Mouse (Mus musculus) layer of hippocampus, adult 9-10 months (tissue): ENCODE measurements around the gene Akt2.

Experiments
- DNase-seq: peaks from one replicate; pipeline ENCODE4 v3.0.0; 2022; ENCODE audit warnings: low spot score

Gene Akt2

DNA sequence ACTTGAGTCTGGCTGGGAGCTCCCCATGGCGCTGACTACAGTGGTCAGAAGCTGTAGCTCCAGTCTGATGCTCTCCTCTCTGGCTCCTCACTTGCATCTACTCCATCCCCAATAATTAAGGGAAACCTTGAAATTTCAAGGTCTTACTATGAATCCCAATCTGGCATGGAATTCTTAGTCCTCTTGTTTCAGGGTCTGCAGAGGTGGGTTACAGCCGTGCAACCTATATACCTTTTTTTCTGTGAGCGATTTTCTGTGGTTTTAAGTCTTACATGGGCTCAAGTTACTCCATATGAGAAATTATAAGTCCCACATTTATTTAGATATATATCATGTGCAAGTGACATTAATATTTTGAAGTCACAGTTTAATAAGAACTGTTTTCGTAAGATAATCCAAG is 1.3 kb upstream of the Akt2 start:
- DNase-seq = no peak

DNA sequence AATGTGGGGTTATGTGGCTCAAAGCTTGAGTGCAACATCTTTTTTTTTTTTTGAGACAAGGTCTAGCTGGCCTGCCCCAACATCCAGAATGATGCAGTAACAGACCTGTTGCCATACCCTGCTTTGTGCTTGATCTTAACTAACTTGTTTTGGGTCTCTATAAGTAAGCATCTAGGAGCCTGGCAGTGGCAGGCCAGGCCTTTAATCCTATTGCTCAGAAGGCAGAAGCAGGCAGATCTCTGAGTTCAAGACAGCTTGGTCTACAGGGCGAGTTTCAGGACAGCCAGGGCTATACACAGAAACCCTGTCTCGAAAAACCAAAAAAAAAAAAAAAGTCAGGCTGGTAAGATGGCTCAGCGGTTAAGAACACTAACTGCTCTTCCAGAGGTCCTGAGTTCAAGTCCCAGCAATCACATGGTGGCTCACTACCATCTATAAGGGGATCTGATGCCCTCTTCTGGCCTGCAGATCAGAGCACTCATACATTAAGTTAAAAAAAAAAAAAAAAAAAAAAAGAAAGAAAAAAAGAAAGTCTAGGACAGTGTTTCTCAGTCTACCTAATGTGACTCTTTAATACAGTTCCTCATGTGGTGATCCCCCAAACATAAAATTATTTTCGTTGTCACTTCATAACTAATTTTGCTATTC is 662 bp upstream of the Akt2 start:
- DNase-seq = no peak

DNA sequence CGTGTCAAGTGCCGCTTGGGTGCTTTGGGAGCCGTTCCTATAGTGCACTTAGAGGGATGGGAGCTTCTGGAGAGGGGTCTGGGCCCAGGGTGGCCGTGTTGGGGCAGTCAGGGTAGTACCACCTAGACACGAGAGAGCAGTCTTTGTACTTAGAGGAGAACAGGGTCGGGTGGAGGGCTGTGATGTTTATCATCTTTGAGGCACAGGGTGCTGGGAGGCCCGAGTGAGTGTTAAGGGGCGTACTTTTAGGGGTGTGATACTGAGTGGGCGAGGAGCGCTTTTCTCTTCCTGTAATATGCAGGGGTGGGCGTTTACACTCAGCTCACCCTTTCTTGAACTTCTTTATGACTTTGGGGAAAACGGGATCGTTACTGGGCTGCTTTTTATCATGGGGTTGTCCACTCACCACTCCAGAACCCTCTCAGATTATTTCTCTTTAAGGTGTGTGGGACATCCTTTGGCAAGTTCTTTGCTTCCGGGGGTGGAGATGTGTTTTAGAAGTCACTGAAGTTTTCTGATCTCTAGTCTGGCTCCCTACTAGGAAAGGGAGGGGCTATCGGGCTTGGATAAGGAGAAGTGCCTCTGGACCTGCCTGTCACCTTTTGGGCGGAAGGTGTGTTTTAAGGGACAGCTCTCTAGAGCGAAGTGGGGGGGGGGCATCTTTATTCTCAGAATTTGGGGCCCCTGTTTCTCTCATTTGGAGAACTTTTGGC is 1.0 kb downstream of the Akt2 start:
- DNase-seq = no peak

DNA sequence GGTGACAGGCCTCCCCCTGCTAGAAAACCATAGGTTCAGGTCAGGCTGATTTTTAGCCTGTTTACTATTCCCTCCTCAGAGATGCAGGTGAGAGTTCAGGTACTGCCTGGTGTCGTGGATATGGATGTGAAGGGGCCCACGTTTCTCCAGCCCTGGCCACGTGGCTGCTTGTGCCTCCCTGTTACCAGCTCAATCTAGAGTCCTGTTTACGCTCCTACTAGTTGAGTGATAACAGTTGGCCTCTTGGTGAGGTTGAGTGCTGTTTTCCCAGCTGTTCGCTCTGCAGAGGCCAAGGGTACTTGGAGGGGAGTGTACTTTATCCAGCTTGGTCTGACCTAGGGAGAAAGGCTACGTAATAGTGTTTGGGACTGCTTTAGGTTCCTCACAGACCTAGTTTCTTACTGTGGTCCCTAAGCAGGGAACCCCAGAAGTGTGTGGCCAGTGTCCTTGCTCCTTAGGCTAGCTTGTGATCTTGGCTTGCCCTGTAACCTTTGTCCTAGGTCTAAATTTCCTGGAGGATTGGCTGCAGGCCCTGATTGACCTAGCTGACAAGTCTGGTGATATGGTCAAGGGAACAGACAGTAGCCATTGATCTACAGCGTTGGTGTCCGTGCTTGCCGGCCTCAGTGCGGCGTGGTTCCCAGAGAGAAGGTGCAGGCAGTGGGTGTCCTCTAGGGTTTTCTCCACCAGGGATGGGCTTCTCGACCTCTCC is 1.7 kb downstream of the Akt2 start:
- no peak for DNase-seq

DNA sequence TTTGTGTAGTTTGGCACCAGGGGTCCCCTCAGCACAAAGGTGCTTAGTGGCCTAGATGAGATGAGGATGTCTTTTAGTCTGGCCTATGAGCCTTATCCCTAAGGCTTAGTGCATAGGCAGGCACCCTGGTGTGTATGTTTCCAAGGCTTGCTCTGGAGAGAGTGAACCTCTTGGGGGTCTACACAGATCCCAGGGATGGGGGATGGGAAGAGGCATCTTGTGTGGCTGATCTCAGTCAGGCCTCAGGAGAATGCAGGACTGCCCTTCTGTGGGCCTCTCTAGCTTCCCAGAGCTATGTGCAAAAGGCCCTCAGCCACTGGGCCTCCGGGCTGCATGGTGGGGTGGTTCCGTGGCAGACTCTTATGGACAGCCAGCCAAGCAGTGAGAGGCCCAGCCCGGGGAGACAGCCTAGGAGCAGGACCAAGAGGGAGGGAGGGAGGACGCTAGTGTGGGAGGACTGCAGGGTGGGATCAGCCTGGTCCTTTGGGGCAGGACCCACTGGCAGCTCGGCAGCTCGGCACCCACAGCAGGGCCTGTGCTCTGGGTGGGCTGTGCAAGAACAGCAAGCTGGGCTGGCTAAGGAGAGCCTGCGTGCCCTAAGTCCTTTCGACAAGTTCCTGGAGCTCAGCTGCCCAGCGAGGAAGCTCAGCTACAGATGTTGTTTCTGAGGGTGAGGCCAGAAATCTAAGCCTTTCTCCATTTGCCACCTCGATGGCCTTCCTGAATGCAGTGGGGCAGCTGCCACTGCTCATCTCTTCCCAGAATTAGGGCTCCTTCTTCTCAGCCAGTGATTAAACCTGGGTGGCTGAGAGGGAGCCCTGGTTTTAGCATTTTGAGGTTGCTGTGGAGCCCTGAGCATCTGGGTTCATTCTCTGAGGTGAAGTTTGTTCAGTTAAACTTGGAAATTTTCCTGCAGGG is 5.5 kb downstream of the Akt2 start:
- DNase-seq = no peak

DNA sequence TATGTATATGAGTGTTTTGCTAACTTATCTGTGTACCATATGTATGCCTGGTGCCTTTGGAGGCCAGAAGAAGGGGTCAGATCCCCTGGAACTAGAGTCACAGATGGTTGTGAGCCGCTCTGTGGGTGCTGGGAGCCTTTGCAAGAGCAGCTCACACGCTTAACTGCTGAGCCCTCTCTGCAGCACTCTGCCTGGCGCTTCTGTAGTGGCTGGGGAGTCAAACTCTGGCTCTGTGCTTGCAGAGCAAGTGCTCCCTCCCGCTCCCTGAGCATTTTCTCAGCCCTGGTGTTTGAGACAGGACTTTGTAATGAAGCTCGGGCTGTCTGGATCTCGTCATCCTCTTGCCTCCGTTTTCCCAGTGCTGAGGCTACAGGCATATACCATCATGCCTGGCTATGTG is 6.7 kb downstream of the Akt2 start:
- no peak for DNase-seq

DNA sequence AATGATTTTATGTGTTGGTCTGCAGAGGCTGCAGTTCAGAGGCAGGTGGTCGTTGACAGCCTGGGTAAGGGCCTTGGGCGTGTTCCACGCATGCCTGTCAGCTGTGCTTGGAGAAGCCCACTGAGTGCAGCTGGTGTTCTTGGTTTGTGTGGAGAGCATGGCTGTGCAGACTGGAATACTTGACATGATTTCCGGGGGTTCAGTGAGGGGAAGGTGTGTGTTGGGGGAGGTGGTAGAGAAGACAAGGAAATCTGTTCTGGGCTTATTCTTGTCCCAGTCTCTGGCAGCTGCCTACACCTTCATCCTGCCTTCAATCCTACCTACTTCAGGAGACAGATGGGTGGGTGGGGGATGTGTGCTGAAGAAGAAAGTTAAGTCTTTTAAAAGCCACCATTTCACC is 10.3 kb downstream of the Akt2 start:
- no peak for DNase-seq

DNA sequence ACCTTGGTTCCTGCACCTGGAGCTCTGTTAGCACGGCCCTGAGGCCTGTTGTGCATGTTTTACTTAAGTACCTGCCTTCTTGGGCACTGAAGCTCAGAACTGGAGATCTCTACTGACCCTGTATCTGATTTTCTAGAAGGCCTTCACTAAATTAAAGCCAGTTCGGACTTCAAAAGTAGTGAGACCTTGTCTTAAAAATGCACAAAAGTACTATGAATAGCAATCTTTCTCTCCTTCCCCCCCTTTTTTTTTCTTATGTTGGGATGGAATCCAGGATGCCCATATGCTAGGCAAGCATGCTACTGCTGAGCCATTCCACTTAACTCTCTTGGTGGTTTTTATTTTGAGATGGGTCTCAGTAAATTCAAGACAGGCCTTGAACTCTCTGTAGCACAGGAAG is 10.8 kb downstream of the Akt2 start:
- no peak for DNase-seq

DNA sequence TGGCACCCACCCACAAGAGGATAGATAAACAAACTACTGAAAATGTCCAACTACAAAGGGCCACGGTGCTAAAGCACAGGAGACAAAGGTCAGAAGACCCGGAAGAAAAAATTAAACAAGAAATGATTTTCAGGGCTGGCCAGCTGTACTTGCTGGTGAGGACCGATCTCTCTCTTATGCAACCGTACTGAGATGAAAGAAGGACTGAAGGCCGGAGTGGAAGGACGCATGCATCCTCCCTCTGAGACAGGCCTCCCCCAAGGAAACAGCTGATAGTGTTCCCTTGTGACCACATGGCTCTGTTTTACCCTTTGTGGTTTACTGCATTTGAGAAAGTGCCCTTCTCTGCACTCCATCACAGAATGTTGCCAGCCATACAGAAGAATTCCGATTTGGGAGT is 11.5 kb downstream of the Akt2 start:
- DNase-seq = no peak

DNA sequence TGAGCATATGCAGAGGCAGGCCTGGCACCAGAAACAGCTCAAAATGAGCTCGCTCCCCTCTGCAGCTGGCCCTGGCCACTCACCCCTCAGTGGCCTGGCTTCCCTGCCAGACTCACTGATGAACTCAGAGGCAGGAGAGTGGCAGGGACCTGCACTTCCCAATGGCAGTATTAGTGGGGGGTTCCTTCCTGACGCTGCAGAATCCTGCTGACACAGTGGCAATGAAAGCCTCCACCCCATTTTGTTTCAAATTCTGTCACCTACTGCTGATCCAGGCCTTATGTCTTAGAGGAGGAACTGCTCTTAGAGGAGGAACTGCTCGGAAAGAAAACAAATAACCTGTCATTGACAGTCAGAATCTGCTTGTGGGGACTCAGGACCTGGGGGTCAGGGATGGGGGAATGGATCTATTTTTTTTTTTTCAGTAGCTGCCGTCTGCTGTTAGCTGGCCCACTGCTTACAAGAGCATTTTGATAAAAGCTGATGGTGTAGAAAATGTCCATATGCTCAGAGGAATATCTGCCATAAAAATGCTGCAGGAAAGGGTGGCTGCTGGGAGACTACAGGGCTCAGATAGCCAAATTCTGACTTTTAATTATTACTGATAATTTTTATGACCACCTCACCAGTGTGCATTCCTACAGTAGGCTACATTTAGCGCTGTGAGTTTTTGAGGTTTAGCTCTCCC is 13.5 kb downstream of the Akt2 start:
- no peak for DNase-seq

DNA sequence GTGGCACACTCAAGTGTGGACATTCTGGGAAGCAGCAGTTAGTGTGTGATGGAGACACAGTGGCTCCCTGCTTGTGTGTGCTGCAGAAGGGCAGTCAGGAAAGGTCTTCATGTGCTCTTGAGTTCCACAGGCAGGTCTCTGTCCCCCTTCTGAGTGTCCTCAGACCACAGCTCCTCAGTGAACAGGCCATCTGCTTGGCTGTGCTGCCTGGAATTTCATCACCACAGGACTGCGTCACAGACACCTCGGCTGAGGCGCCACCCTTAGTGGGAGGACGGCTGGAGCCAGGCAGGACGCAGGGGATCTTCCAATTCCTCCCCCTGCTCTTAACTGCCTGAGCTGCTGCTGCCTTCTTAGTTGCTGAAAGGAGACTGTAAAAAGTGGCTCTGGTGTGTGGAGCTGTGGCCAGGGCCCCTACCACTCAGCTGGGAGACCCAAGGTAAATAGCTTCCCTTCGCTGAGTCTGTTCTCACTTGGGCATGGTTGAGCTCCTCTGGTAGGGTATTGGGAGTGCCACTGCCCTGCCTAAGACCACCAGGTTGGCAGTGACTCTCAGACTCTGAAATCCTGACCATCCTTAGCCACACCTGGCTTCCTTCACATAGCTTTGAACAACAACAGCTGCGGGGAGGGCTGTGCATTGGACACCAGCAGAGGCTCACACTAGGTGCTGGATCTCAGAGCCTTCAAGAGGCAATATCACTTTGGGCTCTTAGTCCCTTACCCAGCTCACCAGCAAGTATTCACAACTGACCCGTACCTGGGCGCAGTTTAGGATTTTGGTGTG is 14.3 kb downstream of the Akt2 start:
- DNase-seq = no peak

DNA sequence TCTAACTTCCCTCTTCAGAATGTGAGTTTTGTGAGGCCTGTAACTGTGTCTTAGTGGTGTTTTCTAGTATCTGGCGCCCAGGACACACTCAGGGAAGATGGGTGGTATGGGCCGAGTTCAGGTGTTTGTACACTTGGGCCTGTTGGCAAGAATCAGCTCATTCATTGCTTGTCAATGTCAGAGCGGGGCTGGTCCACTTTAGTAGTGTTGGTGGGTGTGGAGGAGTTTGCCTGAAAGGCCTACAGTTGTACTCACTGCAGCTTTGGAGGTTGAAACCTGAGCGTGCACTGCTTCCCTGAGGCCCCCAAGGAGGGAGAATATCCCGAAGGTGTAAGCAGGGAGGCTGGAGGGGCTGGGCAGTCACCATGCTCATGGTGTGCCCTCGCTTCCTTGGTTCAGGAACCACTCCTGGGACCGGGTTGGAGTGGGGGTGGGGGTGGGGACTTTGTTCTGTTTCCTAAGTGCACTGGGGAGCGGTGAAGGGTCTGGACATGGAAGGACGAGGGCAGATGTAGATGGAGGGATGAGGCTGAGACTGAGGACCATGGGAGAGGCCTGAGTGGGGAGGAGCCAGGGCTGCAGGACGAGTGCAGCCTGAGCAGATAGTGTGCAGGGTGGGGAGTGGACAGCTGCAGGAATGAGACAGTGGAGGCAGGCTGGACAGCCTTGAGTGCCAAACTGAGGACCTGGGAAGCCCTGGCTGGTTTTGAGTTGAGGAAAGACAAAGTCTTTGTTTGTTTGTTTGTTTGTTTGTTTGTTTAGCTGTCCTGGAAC is 15.3 kb downstream of the Akt2 start:
- DNase-seq = no peak

DNA sequence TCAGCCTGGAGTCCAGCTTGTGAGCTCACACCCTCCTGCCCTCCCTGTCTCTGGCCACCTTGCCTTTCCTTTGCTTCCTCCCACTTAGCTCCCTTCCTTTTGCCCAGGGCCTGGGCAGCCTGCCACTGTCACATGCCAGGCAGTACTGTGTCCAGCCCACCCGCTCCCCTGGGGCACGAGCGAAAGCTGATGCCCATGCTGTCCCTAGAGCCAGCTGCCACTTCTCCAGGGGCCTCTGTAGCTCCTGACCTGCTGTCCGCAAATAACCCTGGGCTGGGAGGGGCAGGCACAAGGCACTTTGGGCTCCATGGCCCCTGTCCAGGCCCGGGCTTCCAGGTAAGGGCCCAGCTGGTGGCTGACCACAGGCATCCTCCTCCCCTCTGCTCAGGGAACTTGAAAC is 16.2 kb downstream of the Akt2 start:
- no peak for DNase-seq

DNA sequence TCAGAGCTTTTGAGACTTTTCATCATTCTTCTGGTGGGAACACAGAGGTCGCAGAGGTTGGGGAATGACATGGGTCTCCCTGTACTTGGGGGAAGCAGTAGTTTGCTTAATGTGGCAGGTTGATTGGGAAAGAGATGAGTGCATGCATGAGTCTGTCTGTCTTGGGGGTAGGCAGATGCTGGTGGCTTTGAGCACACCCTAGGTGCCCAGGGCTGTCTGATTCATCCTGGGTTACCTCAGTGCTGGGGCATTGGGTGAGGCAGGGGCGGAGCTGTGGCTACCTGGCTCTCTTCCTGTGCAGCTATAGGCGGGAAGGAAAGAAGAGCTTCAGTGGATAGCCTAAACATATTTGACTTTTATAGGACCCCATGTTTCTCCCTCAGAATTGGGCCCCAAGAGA is 16.8 kb downstream of the Akt2 start:
- no peak for DNase-seq

DNA sequence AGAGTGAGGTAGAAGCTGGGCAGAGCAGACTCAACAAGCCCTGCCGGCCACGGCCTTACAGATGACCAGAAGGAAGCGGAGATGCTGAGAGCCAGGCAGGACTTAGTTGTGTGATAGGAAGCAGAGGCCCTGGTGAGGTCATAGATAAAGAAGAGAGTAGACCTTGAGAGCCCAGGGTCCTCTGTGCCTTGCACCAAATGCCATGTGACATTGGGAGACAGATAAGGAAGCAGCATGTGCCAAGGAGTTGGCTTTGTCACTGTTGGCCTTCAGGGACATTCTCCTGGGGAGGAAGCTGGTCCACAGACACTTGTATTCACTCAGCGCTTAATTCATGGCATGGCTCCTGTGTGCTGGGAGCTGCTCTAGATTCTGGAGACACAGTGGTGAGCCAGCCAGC is 17.9 kb downstream of the Akt2 start:
- DNase-seq = no peak

DNA sequence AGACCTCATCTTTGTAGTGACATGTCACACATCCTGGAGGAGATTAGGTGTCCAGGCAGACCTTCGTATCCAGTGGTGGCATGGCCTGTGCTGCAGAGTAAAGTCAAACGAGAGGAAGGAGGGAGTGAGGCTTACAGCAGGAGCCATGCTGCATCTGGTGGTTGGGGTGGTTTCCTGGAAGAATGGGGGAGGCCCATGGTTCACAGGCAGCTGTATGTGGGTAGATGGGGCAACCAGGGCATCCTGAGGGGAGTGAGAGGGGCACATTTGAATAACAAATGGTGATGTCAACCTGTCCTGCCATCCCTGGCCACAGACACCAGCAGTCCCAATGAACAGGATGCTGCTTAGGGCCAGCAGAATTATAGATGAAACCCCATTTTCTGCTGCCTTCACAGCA is 18.3 kb downstream of the Akt2 start:
- DNase-seq = no peak

DNA sequence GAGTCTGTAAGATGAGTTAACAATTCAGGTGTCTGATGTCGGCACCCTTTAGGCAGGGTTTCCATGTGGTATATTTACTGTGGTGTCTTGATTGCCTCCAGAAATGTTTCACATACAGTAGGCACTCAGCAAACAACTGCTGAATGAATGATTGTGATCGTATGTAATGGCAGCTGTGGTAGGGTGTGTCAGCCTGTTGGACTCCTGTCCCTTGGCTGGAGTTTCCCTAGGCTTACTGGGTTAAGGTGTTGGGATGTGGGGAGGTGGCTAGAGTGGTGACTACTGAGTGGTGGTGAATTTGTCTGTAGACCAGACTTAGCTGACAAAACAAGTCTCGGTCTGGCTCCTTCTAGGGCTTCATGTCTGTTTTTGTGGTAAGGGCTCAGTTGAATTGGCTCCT is 19.0 kb downstream of the Akt2 start:
- no peak for DNase-seq

DNA sequence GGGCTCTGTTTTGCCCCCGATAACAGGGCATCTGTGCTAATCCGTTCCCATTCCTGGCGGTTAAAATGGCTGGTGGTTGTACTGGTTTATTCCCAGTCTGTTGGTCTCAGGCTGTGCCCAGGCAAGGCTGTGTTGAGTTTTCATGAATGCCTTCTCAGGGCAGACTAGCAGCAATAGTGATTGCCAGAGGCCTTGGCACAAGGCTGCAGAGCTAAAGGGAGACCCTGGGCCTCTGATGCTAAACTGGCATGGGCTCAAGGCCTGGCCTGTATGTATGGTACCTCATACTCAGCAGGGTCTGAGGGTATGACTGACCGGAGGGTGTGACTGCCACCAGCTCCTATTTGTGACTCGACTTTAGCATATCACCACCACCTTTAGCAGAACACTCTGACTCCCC is 19.5 kb downstream of the Akt2 start:
- DNase-seq = no peak

DNA sequence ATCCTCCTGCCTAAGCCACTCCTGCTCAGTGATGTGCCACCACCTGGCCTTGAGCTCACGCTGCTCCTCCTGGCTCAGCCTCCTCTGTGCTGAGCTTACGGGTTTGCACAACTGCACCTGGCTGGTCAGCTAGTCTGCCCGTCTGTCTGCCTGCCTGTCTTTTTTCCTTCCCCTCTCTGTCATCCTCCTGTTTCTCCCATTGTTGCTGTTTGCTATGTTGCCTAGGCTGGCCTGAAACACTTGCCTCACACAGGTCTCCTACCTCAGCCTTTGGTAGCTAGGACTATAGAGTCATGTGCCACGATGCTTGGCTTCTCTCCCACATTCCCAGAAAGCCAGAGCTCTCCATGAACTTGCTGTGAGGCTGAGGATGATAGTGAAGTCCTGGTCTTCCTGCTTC is 21.6 kb downstream of the Akt2 start:
- DNase-seq = no peak
